Mouse (Mus musculus): ENCODE data around the gene Uqcrc2. TPM values are rescaled to one million over a fixed set of nuclear protein-coding genes. Genes with fewer than 3 reads are reported as not detected.

The Uqcrc2 gene
- polyA plus RNA-seq (2015; fragmentation: Nextera tagmentation; extraction: Ambion mirVana), result 339 and 345 TPM in 2 replicates

GRCm38 (mm10) chr7:120634711-120635361, at the start of gene Uqcrc2:
TSS of gene Uqcrc2 (plus strand) at chr7:120635176.
- Histone ChIP-seq H3K27me3 (replicated peaks; ENCODE audit: control insufficient read depth, insufficient read depth, low read length) (no peaks in the 10 kb centered on the region), H3K4me3 (ENCODE audit: low read length) (peak within 1 kb of the TSS; percentile 89), H3K4me1 (ENCODE audit: control insufficient read depth, insufficient read depth, low read length) (peaks cover 8% of the 10 kb centered on the region), H3K9ac (ENCODE audit: low read depth, low read length) (peak within 1 kb of the TSS; percentile 99), H3K4me2 (ENCODE audit: low read depth, low read length) (peak within 1 kb of the TSS; percentile 71), H3K36me3 (ENCODE audit: control insufficient read depth, insufficient read depth, low read length) (peaks cover 3% of the 10 kb centered on the region), H3K9me3 (ENCODE audit: control insufficient read depth, low read length) (no peaks in the 10 kb centered on the region), H3K27ac (ENCODE audit: low read length) (peak within 1 kb of the TSS; percentile 98)
- WGBS, result under 1% methylated on average over 45 of the region's 45 CpGs
- peak; percentile 100 for ATAC-seq

DNA sequence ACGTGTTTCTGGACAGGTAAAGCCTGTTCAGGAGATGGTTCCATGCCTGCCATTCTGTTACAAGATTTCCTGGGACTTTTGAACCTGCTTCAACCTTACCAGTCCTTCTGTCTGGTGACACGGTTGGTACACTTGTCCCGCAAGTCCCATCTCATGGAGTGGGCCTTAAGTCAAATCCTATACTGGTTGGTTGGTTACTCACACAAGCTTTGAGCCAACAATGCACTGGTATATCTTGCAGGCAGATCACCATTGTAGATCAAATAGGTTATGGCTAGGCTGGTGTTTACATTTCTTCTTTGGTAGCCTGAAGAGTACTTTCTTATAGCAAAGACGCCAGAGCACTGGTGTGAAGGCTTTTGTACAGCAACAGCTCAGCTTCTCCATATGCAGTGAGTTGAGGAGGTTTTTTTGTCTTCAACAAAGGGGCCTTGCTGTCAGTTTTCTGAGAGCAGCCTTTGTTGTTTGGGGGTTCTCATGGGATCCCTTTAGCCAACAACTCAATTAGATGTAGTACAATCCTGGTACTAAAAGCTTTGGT, 37.7 kb upstream of the Uqcrc2 start:
- WGBS, result 90% methylated on average over 4 of the region's 4 CpGs
- Histone ChIP-seq H3K9me3 (ENCODE audit: control insufficient read depth, low read length) (no peaks in the 10 kb centered on the region), H3K36me3 (ENCODE audit: control insufficient read depth, insufficient read depth, low read length) (no peaks in the 10 kb centered on the region), H3K4me3 (ENCODE audit: low read length) (peak overlapping the region; percentile 48), H3K4me1 (ENCODE audit: control insufficient read depth, insufficient read depth, low read length) (no peaks in the 10 kb centered on the region), H3K9ac (ENCODE audit: low read depth, low read length) (peak overlapping the region; percentile 64; the same call in 1 of the 2 replicates), H3K4me2 (ENCODE audit: low read depth, low read length) (peak overlapping the region; percentile 67), H3K27ac (ENCODE audit: low read length) (no peak overlapping the region), H3K27me3 (replicated peaks; ENCODE audit: control insufficient read depth, insufficient read depth, low read length) (no peaks in the 10 kb centered on the region)
- ATAC-seq, result no peak

DNA sequence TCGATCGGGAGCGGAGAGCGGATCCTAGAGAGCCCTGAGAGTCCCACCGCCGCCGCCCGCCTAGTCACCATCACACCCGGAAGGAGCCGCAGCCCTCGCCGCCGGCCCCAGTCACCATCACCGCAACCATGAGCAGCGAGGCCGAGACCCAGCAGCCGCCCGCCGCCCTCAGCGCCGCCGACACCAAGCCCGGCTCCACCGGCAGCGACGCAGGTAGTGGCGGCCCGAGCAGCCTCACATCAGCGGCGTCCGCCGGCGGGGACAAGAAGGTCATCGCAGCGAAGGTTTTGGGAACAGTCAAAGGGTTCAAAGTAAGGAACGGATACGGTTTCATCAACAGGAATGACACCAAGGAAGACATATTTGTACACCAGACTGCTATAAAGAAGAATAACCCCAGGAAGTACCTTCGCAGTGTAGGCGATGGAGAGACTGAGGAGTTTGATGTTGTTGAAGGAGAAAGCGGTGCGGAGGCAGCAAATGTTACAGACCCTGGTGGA, 37.2 kb upstream of the Uqcrc2 start:
- Histone ChIP-seq H3K4me3 (ENCODE audit: low read length) (peak overlapping the region; percentile 48), H3K4me1 (ENCODE audit: control insufficient read depth, insufficient read depth, low read length) (no peaks in the 10 kb centered on the region), H3K4me2 (ENCODE audit: low read depth, low read length) (peak overlapping the region; percentile 67), H3K9ac (ENCODE audit: low read depth, low read length) (peak overlapping the region; percentile 64), H3K36me3 (ENCODE audit: control insufficient read depth, insufficient read depth, low read length) (no peaks in the 10 kb centered on the region), H3K27me3 (replicated peaks; ENCODE audit: control insufficient read depth, insufficient read depth, low read length) (no peaks in the 10 kb centered on the region), H3K9me3 (ENCODE audit: control insufficient read depth, low read length) (no peaks in the 10 kb centered on the region), H3K27ac (ENCODE audit: low read length) (no peak overlapping the region)
- 5% methylated on average over 41 of the region's 41 CpGs for WGBS
- ATAC-seq, result peak; percentile 63

DNA sequence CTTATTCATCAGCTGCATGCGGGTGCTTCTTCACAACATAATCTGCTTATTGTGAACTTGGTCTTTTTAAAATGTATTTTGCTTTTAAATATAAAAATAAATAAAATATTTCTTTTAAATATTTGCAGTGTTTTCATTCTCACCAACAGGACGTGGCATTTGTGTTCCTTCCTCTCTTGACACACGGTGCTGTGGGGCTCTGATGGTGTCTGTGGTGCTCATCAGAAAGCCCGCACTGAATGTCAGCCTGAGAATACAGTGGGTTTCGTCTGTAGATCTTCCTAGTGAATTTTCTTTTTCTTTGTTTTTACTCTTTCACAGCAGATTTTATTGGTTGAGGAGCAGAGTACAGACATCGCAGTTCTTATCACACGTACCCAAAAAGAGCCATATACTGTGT, 36.6 kb upstream of the Uqcrc2 start:
- Histone ChIP-seq H3K9me3 (ENCODE audit: control insufficient read depth, low read length) (no peaks in the 10 kb centered on the region), H3K36me3 (ENCODE audit: control insufficient read depth, insufficient read depth, low read length) (no peaks in the 10 kb centered on the region), H3K27ac (ENCODE audit: low read length) (no peak overlapping the region), H3K4me1 (ENCODE audit: control insufficient read depth, insufficient read depth, low read length) (no peaks in the 10 kb centered on the region), H3K9ac (ENCODE audit: low read depth, low read length) (no peak overlapping the region), H3K4me3 (ENCODE audit: low read length) (no peak overlapping the region), H3K27me3 (replicated peaks; ENCODE audit: control insufficient read depth, insufficient read depth, low read length) (no peaks in the 10 kb centered on the region), H3K4me2 (ENCODE audit: low read depth, low read length) (peak overlapping the region; percentile 67)
- 80% methylated on average over 7 of the region's 7 CpGs for WGBS
- no peak for ATAC-seq

DNA sequence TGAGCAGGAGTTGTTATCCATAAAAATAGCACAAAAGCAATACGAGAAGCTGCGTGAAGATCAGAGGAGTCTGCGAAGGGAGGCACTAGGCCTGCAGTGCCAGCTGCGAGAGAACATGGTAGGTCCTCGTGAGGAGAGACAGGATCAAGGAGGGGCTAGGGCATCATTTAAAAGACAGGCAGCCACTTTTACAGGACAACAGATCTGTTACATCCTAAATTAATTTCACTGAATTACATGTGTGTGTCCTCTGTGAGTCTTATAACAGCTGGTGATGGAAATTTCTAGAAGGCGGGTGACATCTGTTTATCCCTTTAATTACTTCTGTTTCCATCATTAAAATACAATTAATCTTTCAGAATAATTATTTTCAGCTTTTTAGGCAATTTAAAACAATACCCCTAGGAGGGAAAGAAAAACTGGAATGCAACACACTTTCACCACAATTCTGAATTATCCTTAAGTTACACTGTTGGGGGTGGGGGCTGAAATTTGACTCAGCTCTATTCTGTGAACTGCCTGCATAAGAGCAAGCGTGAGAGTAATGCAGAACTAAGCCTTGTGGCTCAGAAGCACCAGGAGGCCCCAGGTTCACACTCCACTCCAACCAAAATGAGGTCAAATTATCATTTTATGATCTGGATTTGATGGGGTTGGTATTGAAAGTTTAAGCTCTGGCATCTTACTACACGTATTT, 14.8 kb upstream of the Uqcrc2 start:
- 78% methylated on average over 8 of the region's 8 CpGs for WGBS
- H3K27ac ChIP-seq (ENCODE audit: low read length), result no peak overlapping the region
- no peak for ATAC-seq
- H3K4me3 ChIP-seq (ENCODE audit: low read length), result no peak overlapping the region
- no peaks in the 10 kb centered on the region for H3K27me3 ChIP-seq (replicated peaks; ENCODE audit: control insufficient read depth, insufficient read depth, low read length)
- no peaks in the 10 kb centered on the region for H3K36me3 ChIP-seq (ENCODE audit: control insufficient read depth, insufficient read depth, low read length)
- no peak overlapping the region for H3K4me2 ChIP-seq (ENCODE audit: low read depth, low read length)
- no peaks in the 10 kb centered on the region for H3K4me1 ChIP-seq (ENCODE audit: control insufficient read depth, insufficient read depth, low read length)
- H3K9ac ChIP-seq (ENCODE audit: low read depth, low read length), result no peak overlapping the region
- no peaks in the 10 kb centered on the region for H3K9me3 ChIP-seq (ENCODE audit: control insufficient read depth, low read length)

DNA sequence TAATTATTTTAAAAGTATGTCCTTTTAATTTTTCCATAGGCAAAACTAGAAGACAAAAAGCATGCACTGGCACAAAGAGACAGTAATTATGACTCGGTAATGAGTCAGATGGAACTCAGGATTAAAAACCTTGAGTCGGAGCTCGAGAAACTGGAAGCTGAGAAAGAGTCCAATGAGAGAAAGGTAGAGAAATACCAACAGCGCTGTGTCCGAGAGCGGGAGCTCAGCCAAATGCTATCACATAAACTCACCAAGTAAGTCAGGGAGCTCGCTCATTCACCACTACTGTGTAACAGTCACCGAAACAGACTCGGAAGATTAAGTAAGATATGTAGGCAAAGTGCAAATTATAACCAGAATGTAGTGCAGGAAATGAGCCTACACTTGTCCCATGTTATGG, 14.1 kb upstream of the Uqcrc2 start:
- Histone ChIP-seq H3K27ac (ENCODE audit: low read length) (no peak overlapping the region), H3K27me3 (replicated peaks; ENCODE audit: control insufficient read depth, insufficient read depth, low read length) (no peaks in the 10 kb centered on the region), H3K4me1 (ENCODE audit: control insufficient read depth, insufficient read depth, low read length) (no peaks in the 10 kb centered on the region), H3K4me2 (ENCODE audit: low read depth, low read length) (no peak overlapping the region), H3K9ac (ENCODE audit: low read depth, low read length) (no peak overlapping the region), H3K36me3 (ENCODE audit: control insufficient read depth, insufficient read depth, low read length) (no peaks in the 10 kb centered on the region), H3K9me3 (ENCODE audit: control insufficient read depth, low read length) (no peaks in the 10 kb centered on the region), H3K4me3 (ENCODE audit: low read length) (no peak overlapping the region)
- 91% methylated on average over 9 of the region's 9 CpGs for WGBS
- no peak for ATAC-seq

DNA sequence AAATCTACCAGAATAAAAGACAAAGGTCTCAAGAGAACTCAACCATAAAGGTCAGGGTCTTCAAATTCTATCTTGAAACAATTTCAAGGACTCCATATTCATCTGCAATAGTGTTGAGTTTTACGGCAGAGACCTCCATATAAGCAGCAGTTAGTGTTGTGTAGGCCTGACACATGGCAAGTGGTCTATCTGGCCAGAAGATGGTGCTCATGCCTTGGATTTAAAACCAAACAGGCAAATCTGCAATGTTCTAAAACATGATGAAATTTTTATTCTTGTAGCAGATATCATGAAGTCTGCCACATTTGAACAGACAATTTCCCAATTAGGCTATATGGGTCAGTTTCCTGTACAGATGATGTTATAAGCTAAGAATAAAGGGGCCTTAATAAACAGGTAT, 2.5 kb upstream of the Uqcrc2 start:
- no peak for ATAC-seq
- Histone ChIP-seq H3K9me3 (ENCODE audit: control insufficient read depth, low read length) (no peaks in the 10 kb centered on the region), H3K36me3 (ENCODE audit: control insufficient read depth, insufficient read depth, low read length) (no peaks in the 10 kb centered on the region; the same call in 1 of the 2 replicates), H3K4me2 (ENCODE audit: low read depth, low read length) (no peak overlapping the region), H3K4me1 (ENCODE audit: control insufficient read depth, insufficient read depth, low read length) (peaks cover 8% of the 10 kb centered on the region), H3K9ac (ENCODE audit: low read depth, low read length) (no peak overlapping the region), H3K27me3 (replicated peaks; ENCODE audit: control insufficient read depth, insufficient read depth, low read length) (no peaks in the 10 kb centered on the region), H3K27ac (ENCODE audit: low read length) (no peak overlapping the region), H3K4me3 (ENCODE audit: low read length) (no peak overlapping the region)
- WGBS, result 77% methylated on average over 1 of the region's 1 CpGs

- Histone ChIP-seq H3K36me3 (ENCODE audit: control insufficient read depth, insufficient read depth, low read length) (peaks cover 3% of the 10 kb centered on the region), H3K4me2 (ENCODE audit: low read depth, low read length) (peak overlapping the region; percentile 71), H3K9ac (ENCODE audit: low read depth, low read length) (peak overlapping the region; percentile 99), H3K27me3 (replicated peaks; ENCODE audit: control insufficient read depth, insufficient read depth, low read length) (no peaks in the 10 kb centered on the region), H3K9me3 (ENCODE audit: control insufficient read depth, low read length) (no peaks in the 10 kb centered on the region), H3K27ac (ENCODE audit: low read length) (peak overlapping the region; percentile 98), H3K4me3 (ENCODE audit: low read length) (peak overlapping the region; percentile 89), H3K4me1 (ENCODE audit: control insufficient read depth, insufficient read depth, low read length) (peaks cover 8% of the 10 kb centered on the region)
- no peak for ATAC-seq
- WGBS, result 7% methylated on average over 9 of the region's 9 CpGs
These were observed 675 bp upstream of the Uqcrc2 start for GRCm38 (mm10) chr7:120634301-120634700.

DNA sequence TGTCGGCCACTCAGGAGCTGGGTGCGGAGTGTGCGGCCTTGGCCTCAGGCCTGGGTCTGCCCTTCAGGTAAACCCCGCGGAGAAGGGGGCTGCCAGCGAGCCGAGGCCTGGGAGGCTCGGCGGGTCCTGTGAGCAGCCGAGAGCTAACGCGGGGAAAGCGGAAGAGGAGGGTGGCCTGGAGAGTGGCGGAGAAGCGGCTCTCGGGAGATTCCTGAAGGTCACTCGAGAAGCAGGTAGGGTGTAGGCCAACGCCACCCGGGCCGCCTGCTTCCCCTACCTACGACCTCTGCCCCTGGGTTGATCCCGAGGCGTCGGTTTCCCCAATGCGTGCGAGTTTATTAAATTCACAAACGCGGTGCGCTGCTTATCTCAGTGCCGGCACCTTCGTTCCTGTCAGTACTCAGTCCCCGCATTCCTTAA, 396 bp downstream of the Uqcrc2 start:
- Histone ChIP-seq H3K4me3 (ENCODE audit: low read length) (peak overlapping the region; percentile 89), H3K4me2 (ENCODE audit: low read depth, low read length) (peak overlapping the region; percentile 58), H3K4me1 (ENCODE audit: control insufficient read depth, insufficient read depth, low read length) (peaks cover 8% of the 10 kb centered on the region), H3K27ac (ENCODE audit: low read length) (peak overlapping the region; percentile 98), H3K36me3 (ENCODE audit: control insufficient read depth, insufficient read depth, low read length) (peaks cover 6% of the 10 kb centered on the region), H3K9ac (ENCODE audit: low read depth, low read length) (peak overlapping the region; percentile 99), H3K9me3 (ENCODE audit: control insufficient read depth, low read length) (no peaks in the 10 kb centered on the region), H3K27me3 (replicated peaks; ENCODE audit: control insufficient read depth, insufficient read depth, low read length) (no peaks in the 10 kb centered on the region)
- under 1% methylated on average over 32 of the region's 32 CpGs for WGBS
- peak; percentile 85 for ATAC-seq
